Mouse (Mus musculus): Measurements from ENCODE around the gene Adamts3. TPM values are rescaled to one million over a fixed set of nuclear protein-coding genes. Genes with fewer than 3 reads are reported as not detected.
A peak's percentile ranks its signal among the peaks of the same experiment; 100 is the strongest.

Gene Adamts3
- total RNA-seq (2021) = 10 to 100 TPM; 41.6 to 44.1 TPM
- long read RNA-seq, experiment 1, transcript Adamts3-201 (22 exons, 3,934 nt) = major isoform, 7 of 14 reads
- long read RNA-seq, experiment 1, partial matches to known transcripts = 6 of 14 reads
- long read RNA-seq, experiment 1, other reads (novel, unspliced or antisense) = 1 of 14 reads
- long read RNA-seq, experiment 2, partial matches to known transcripts = 9 of 13 reads
- long read RNA-seq, experiment 2, other reads (novel, unspliced or antisense) = 2 of 13 reads

GRCm38 (mm10) chr5:89883051-89883907 lies at the start of gene Adamts3:
Gene Adamts3, minus strand, starts transcription at chr5:89883334.
- peak; percentile 23 to 53 for DNase-seq (ENCODE audit: low spot score in 2 of 2)
- intact Hi-C loops (cut with DNase I) = no loop called here

GRCm38 (mm10) chr5:89931511-89931910 lies 48.4 kb upstream of the Adamts3 start:
- intact Hi-C loops (cut with DNase I) = no loop called here

GRCm38 (mm10) chr5:89912359-89912758 lies 29.2 kb upstream of the Adamts3 start:
- no peak for DNase-seq (ENCODE audit: low spot score in 2 of 2)
- intact Hi-C loops (cut with DNase I) = no loop called here

More at GRCm38 (mm10) chr5:89931511-89931910, 48.4 kb upstream of the Adamts3 start:
- no peak for DNase-seq (ENCODE audit: low spot score in 2 of 2)

- intact Hi-C loops (cut with DNase I) = no loop called here
- no peak for DNase-seq (ENCODE audit: low spot score in 2 of 2)
Measured at GRCm38 (mm10) chr5:89911950-89912349, 28.8 kb upstream of the Adamts3 start.

GRCm38 (mm10) chr5:89911508-89911907 lies 28.4 kb upstream of the Adamts3 start:
- no peak for DNase-seq (ENCODE audit: low spot score in 2 of 2)
- intact Hi-C loops (cut with DNase I) = no loop called here

GRCm38 (mm10) chr5:89906884-89907431 lies 23.8 kb upstream of the Adamts3 start:
- DNase-seq (ENCODE audit: low spot score in 2 of 2) = no peak
- intact Hi-C loops (cut with DNase I) = no loop called here

GRCm38 (mm10) chr5:89901026-89901425 lies 17.9 kb upstream of the Adamts3 start:
- intact Hi-C loops (cut with DNase I) = no loop called here
- no peak for DNase-seq (ENCODE audit: low spot score in 2 of 2)

- DNase-seq (ENCODE audit: low spot score in 2 of 2) = peak; percentile 52 to 63
- intact Hi-C loops (cut with DNase I) = no loop called here
Measured at GRCm38 (mm10) chr5:89897495-89897894, 14.4 kb upstream of the Adamts3 start.

GRCm38 (mm10) chr5:89895520-89895919 lies 12.4 kb upstream of the Adamts3 start:
- intact Hi-C loops (cut with DNase I) = no loop called here
- DNase-seq (ENCODE audit: low spot score in 2 of 2) = no peak

GRCm38 (mm10) chr5:89884991-89885390 lies 1.9 kb upstream of the Adamts3 start:
- DNase-seq (ENCODE audit: low spot score in 2 of 2) = no peak
- intact Hi-C loops (cut with DNase I) = no loop called here

GRCm38 (mm10) chr5:89883908-89884204 lies 722 bp upstream of the Adamts3 start:
- DNase-seq (ENCODE audit: low spot score in 2 of 2) = no peak
- intact Hi-C loops (cut with DNase I) = no loop called here

- intact Hi-C loops (cut with DNase I) = no loop called here
- DNase-seq (ENCODE audit: low spot score in 2 of 2) = peak; percentile 44 to 56
Measured at GRCm38 (mm10) chr5:89882091-89882734, 921 bp downstream of the Adamts3 start.

GRCm38 (mm10) chr5:89881425-89881824 lies 1.7 kb downstream of the Adamts3 start:
- DNase-seq (ENCODE audit: low spot score in 2 of 2) = no peak
- intact Hi-C loops (cut with DNase I) = no loop called here

- intact Hi-C loops (cut with DNase I) = no loop called here
- no peak for DNase-seq (ENCODE audit: low spot score in 2 of 2)
Measured at GRCm38 (mm10) chr5:89878866-89879392, 4.2 kb downstream of the Adamts3 start.

GRCm38 (mm10) chr5:89872661-89873060 lies 10.5 kb downstream of the Adamts3 start:
- intact Hi-C loops (cut with DNase I) = no loop called here
- no peak for DNase-seq (ENCODE audit: low spot score in 2 of 2)

- intact Hi-C loops (cut with DNase I) = no loop called here
- peak in 1 of 2 experiments; percentile 31 for DNase-seq (ENCODE audit: low spot score in 2 of 2)
Measured at GRCm38 (mm10) chr5:89859603-89860002, 23.5 kb downstream of the Adamts3 start.

GRCm38 (mm10) chr5:89858837-89859236 lies 24.3 kb downstream of the Adamts3 start:
- DNase-seq (ENCODE audit: low spot score in 2 of 2) = no peak
- intact Hi-C loops (cut with DNase I) = no loop called here

- intact Hi-C loops (cut with DNase I) = no loop called here
- peak; percentile 62 to 78 for DNase-seq (ENCODE audit: low spot score in 2 of 2)
Measured at GRCm38 (mm10) chr5:89846551-89846950, 36.6 kb downstream of the Adamts3 start.

GRCm38 (mm10) chr5:89844354-89844753 lies 38.8 kb downstream of the Adamts3 start:
- intact Hi-C loops (cut with DNase I) = loop anchor here (5.0 kb wide), 1 partner anchor 348 kb away; no protein-coding TSS in a partner anchor
- DNase-seq (ENCODE audit: low spot score in 2 of 2) = peak in 1 of 2 experiments; percentile 27

- DNase-seq (ENCODE audit: low spot score in 2 of 2) = no peak
- intact Hi-C loops (cut with DNase I) = loop anchor here (5.0 kb wide), 1 partner anchor 349 kb away; no protein-coding TSS in a partner anchor
Measured at GRCm38 (mm10) chr5:89843478-89843877, 39.7 kb downstream of the Adamts3 start.
